Mouse (Mus musculus) lung, adult 2 months (tissue): ENCODE data around the gene Itgb8.

Experiments
- CTCF ChIP-seq: fragments of 200-500 bp; IDR thresholded peaks from 2 replicates; pipeline ENCODE4 v1.5.1; 2011; ENCODE audit warnings: mild to moderate bottlenecking, low read length, control low read depth; ENCODE audit not compliant: insufficient read depth
- POLR2A ChIP-seq: fragments of 200-500 bp; IDR thresholded peaks from 2 replicates; pipeline ENCODE4 v1.6.1; 2011; ENCODE audit warnings: low read depth, mild to moderate bottlenecking, control low read depth, low read length, borderline replicate concordance; ENCODE audit errors: extremely low read depth

DNA sequence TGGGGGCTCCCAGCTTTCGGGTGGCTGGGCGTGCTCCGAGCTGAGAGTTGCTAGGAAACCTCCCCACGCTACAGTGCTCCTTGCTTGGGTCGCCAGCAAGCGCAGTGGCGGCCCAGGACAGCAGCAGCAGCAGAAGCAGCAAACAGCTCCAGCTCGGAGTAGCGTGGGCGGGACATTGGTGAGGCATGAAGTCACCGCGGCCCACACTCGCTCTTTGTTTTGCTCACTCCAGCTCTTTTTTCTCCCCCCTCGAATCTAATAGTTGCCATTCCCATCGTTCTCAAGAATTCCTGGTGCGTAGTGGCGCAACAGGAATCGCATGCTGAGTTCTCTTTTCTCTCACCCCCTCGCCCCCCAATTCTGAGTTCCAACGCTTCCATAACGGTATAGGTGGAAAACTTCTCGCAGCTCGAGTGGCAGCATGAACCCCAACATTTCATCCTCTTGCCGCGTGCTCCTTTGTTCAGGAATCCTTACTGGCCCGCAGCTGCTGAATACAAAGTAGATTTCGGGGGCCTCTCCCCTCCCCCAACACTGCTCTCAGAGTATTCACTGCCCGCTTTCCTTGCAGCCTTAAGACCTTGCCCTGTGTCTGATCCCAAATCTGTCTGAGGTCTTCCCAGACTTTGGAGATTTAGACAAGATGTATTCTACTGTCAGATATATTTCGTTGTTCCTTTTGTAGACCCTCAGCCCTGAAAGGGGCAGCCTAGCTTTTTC is at the start of gene Itgb8:
- TF ChIP-seq POLR2A (no peak), CTCF (no peak)
